Mouse (Mus musculus): ENCODE results near the gene Trap1. TPM values are rescaled to one million over a fixed set of nuclear protein-coding genes. Genes with fewer than 3 reads are reported as not detected.
"Not testable (repeated sequence)": the region's sequence is repeated elsewhere in the genome, so short reads cannot be mapped to it uniquely, and the experiment has no call there.

Gene Trap1
- polyA plus RNA-seq, 1 experiment from 2014 or later: 54.4 TPM

DNA sequence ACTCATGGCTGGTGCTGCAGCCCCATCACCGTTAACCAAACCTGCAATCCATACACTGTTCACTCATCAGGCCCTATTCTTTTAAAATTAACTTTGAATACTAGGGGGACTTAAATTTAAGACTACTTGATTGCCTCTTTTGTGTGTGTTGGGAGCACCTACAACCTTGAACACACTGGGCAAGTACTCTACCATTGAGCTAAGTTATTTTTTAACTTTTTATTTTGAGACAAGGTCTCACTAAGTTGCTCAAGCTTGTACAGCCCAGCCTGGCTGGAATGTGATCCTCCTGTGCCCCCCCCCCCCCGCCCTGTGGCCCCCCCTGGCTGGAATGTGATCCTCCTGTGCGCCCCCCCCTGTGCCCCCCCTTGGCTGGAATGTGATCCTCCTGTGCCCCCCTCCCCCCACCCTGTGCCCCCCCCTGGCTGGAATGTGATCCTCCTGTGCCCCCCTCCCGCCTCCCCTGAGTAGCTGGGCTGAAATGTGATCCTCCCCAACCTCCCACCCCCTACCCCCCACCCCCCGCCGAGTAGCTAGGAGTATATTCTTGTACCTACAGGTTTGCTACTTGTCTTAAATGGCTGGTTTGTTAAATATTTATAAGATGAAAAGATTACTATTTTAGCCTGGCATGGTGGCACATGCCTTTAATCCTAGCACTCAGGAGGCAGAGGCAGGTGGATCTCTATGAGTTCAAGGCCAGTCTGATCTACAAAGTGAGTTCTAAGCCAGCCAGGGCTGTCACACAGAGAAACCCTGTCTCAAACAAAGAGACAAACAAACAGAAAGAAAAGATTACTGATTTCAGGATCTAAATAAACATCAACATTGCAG, 46.0 kb downstream of the Trap1 start:
- WGBS: 76% methylated on average over 4 of the region's 6 CpGs
- H3K4me1 ChIP-seq (ENCODE audit: control insufficient read depth, insufficient read depth, low read depth, low read length): no peaks in the 10 kb centered on the region
- ATAC-seq: no peak

DNA sequence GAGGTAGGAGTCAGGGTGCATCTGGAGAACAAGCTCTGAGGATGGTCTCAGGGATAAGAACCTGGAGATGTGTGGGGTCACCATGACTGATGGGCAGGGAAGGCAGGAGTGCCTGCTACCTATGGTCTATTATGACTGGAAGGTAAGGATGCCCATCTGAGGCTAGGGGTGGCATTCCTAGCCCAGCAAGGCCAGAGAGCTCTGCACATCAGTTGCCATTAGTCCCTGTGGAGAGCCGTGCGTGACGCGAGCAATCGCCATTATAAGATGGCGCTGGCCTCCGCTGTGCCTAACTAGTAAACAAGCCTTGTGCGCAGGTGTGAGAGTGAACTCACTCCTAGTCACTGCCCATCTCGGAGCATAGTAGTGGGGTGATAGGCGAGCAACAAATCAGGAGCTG, 47.1 kb downstream of the Trap1 start:
- H3K4me2 ChIP-seq (ENCODE audit: low read length): no peak overlapping the region
- H3K9ac ChIP-seq (ENCODE audit: low read depth, low read length): no peak overlapping the region
- H3K27ac ChIP-seq (ENCODE audit: low read depth, low read length): no peak overlapping the region
- no peaks in the 10 kb centered on the region for H3K36me3 ChIP-seq (ENCODE audit: control insufficient read depth, insufficient read depth, low read length)
- no peak for ATAC-seq
- no peaks in the 10 kb centered on the region for H3K9me3 ChIP-seq (ENCODE audit: control insufficient read depth, low read length)
- no peak overlapping the region for H3K4me3 ChIP-seq (ENCODE audit: low read length)
- H3K4me1 ChIP-seq (ENCODE audit: control insufficient read depth, insufficient read depth, low read depth, low read length): no peaks in the 10 kb centered on the region
- 96% methylated on average over 10 of the region's 10 CpGs for WGBS
- H3K27me3 ChIP-seq (replicated peaks; ENCODE audit: control insufficient read depth, insufficient read depth, low read length): no peaks in the 10 kb centered on the region

More for the DNA sequence above, 46.0 kb downstream of the Trap1 start:
- H3K4me3 ChIP-seq (ENCODE audit: low read length): no peak overlapping the region
- no peak overlapping the region for H3K9ac ChIP-seq (ENCODE audit: low read depth, low read length)
- no peaks in the 10 kb centered on the region for H3K36me3 ChIP-seq (ENCODE audit: control insufficient read depth, insufficient read depth, low read length)
- H3K27ac ChIP-seq (ENCODE audit: low read depth, low read length): no peak overlapping the region
- H3K4me2 ChIP-seq (ENCODE audit: low read length): no peak overlapping the region
- no peaks in the 10 kb centered on the region for H3K27me3 ChIP-seq (replicated peaks; ENCODE audit: control insufficient read depth, insufficient read depth, low read length)
- no peaks in the 10 kb centered on the region for H3K9me3 ChIP-seq (ENCODE audit: control insufficient read depth, low read length)

DNA sequence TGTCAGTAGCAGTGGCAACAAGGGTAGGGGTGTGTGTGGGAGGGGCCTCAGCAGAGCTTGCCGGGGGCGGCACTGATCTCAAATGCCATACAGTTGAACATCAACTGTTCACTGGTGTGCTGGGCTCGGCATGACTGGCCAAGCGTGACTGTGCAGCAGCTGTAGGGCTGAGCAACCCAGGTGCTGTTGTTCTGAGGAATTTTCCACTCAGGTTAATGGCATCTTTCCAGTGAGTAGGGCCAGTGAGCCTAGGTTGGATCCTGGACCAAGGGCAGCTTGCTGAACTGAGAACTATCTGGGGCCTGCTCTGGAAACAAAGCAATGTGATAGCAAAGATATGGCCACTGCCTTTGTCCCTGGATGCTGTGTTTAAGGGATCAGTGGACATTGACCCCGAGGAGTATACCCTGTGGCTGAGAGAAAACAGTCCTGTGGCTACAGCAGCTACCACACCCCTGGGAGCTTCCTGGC, 48.2 kb downstream of the Trap1 start:
- no peaks in the 10 kb centered on the region for H3K4me1 ChIP-seq (ENCODE audit: control insufficient read depth, insufficient read depth, low read depth, low read length)
- H3K36me3 ChIP-seq (ENCODE audit: control insufficient read depth, insufficient read depth, low read length): no peaks in the 10 kb centered on the region
- no peaks in the 10 kb centered on the region for H3K27me3 ChIP-seq (replicated peaks; ENCODE audit: control insufficient read depth, insufficient read depth, low read length)
- H3K9ac ChIP-seq (ENCODE audit: low read depth, low read length): no peak overlapping the region
- no peak overlapping the region for H3K4me2 ChIP-seq (ENCODE audit: low read length)
- no peak for ATAC-seq
- H3K9me3 ChIP-seq (ENCODE audit: control insufficient read depth, low read length): no peaks in the 10 kb centered on the region
- 71% methylated on average over 5 of the region's 5 CpGs for WGBS
- no peak overlapping the region for H3K4me3 ChIP-seq (ENCODE audit: low read length)
- H3K27ac ChIP-seq (ENCODE audit: low read depth, low read length): no peak overlapping the region

DNA sequence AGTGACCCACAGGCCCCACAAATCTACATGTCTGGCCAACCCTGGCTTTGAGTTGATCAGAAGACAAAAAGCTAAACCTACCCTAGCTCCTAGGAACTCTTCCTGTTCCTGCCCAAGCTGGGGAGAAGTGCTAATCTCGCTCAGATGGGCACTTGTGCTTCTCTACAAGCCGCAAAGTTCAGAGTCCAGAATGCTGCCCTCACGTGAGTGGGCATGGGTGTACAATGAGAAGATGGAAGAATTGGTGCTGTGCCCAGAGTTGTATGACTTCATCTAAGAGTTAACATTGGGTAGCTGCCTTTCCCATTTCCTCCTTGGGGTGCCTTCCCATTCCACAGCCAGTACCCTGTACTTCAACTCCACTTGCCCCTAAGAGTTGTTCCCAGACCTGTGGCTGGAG, 50.4 kb downstream of the Trap1 start:
- H3K9ac ChIP-seq (ENCODE audit: low read depth, low read length): no peak overlapping the region
- H3K4me2 ChIP-seq (ENCODE audit: low read length): no peak overlapping the region
- no peak for ATAC-seq
- H3K9me3 ChIP-seq (ENCODE audit: control insufficient read depth, low read length): no peaks in the 10 kb centered on the region
- no peak overlapping the region for H3K27ac ChIP-seq (ENCODE audit: low read depth, low read length)
- H3K4me1 ChIP-seq (ENCODE audit: control insufficient read depth, insufficient read depth, low read depth, low read length): no peaks in the 10 kb centered on the region
- no peaks in the 10 kb centered on the region for H3K36me3 ChIP-seq (ENCODE audit: control insufficient read depth, insufficient read depth, low read length)
- H3K4me3 ChIP-seq (ENCODE audit: low read length): no peak overlapping the region
- H3K27me3 ChIP-seq (replicated peaks; ENCODE audit: control insufficient read depth, insufficient read depth, low read length): no peaks in the 10 kb centered on the region
- 85% methylated on average over 3 of the region's 3 CpGs for WGBS

DNA sequence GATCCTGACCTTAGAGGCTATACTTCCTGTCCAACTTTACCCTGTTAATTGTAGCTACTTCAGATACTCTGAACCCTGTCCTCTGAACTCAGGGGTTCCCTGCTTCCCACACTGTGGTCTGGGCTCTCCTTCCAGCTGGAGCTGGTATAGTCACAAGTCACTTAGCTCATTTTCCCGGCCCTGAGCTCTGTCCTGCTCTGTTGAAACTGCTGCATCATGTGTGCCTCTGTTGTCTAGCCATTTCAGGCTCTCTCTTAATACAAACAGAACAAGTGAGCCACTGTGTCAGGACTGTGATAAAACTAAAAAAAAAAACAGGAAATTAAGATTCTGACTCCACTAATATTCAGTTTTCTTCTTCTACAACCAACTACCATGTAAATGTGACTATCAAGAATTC, 51.0 kb downstream of the Trap1 start:
- Histone ChIP-seq H3K9me3 (ENCODE audit: control insufficient read depth, low read length) (peaks cover 3% of the 10 kb centered on the region; the same call in 1 of the 2 replicates), H3K4me1 (ENCODE audit: control insufficient read depth, insufficient read depth, low read depth, low read length) (no peaks in the 10 kb centered on the region), H3K27me3 (replicated peaks; ENCODE audit: control insufficient read depth, insufficient read depth, low read length) (no peaks in the 10 kb centered on the region), H3K4me3 (ENCODE audit: low read length) (no peak overlapping the region), H3K36me3 (ENCODE audit: control insufficient read depth, insufficient read depth, low read length) (no peaks in the 10 kb centered on the region), H3K4me2 (ENCODE audit: low read length) (no peak overlapping the region), H3K27ac (ENCODE audit: low read depth, low read length) (no peak overlapping the region), H3K9ac (ENCODE audit: low read depth, low read length) (no peak overlapping the region)
- ATAC-seq: no peak
- WGBS: 85% methylated on average over 1 of the region's 1 CpGs

DNA sequence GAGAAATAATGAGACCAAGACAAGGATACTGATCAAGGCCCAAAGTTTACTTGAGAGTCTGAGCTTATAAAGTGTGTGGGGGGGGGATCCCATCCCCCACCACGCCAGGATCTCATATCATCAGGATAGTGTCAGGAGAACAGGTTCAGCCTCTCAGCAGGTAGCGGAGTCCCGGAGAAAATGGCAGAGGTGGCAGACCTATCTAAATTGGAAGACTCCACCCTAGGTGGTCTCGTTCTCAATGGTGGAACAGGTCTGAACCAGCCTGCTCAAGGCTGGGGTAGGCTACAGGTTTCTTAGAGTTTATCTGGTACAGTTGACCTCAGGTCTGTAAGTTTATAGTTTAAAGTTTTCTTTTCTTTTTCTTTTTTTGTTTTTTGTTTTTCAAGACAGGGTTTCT, 54.9 kb downstream of the Trap1 start:
- no peak for ATAC-seq
- 75% methylated on average over 4 of the region's 4 CpGs for WGBS

DNA sequence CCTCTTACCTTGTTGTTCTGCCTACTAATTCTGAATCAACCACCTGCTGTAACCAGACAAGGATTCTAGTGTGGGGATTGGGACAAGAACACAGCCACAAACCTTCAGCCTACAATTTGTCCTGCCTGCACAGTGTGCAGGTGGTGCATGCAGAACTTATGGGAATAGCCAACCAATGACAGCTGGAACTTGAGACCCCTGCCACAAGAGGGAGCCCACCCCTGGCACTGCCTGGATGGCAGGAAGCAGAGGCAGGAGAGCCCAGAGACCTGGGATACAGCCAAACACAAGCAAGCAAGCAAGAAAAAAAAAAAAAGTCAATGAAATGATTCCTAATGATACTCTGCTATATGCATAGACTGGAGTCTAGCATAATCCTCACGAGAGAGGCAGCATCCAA, 56.4 kb downstream of the Trap1 start:
- WGBS: 78% methylated on average over 1 of the region's 1 CpGs
- H3K27me3 ChIP-seq (replicated peaks; ENCODE audit: control insufficient read depth, insufficient read depth, low read length): no peaks in the 10 kb centered on the region
- no peak overlapping the region for H3K9ac ChIP-seq (ENCODE audit: low read depth, low read length)
- H3K4me3 ChIP-seq (ENCODE audit: low read length): no peak overlapping the region
- peaks cover 4% of the 10 kb centered on the region; the same call in 1 of the 2 replicates for H3K9me3 ChIP-seq (ENCODE audit: control insufficient read depth, low read length)
- H3K4me1 ChIP-seq (ENCODE audit: control insufficient read depth, insufficient read depth, low read depth, low read length): no peaks in the 10 kb centered on the region
- H3K27ac ChIP-seq (ENCODE audit: low read depth, low read length): no peak overlapping the region
- no peak for ATAC-seq
- H3K4me2 ChIP-seq (ENCODE audit: low read length): no peak overlapping the region
- no peaks in the 10 kb centered on the region for H3K36me3 ChIP-seq (ENCODE audit: control insufficient read depth, insufficient read depth, low read length)

More for the DNA sequence above, 54.9 kb downstream of the Trap1 start:
- H3K4me2 ChIP-seq (ENCODE audit: low read length): no peak overlapping the region
- H3K4me1 ChIP-seq (ENCODE audit: control insufficient read depth, insufficient read depth, low read depth, low read length): no peaks in the 10 kb centered on the region
- no peak overlapping the region for H3K9ac ChIP-seq (ENCODE audit: low read depth, low read length)
- no peaks in the 10 kb centered on the region for H3K27me3 ChIP-seq (replicated peaks; ENCODE audit: control insufficient read depth, insufficient read depth, low read length)
- no peak overlapping the region for H3K27ac ChIP-seq (ENCODE audit: low read depth, low read length)
- no peaks in the 10 kb centered on the region for H3K36me3 ChIP-seq (ENCODE audit: control insufficient read depth, insufficient read depth, low read length)
- no peak overlapping the region for H3K4me3 ChIP-seq (ENCODE audit: low read length)
- H3K9me3 ChIP-seq (ENCODE audit: control insufficient read depth, low read length): peaks cover 4% of the 10 kb centered on the region; the same call in 1 of the 2 replicates

DNA sequence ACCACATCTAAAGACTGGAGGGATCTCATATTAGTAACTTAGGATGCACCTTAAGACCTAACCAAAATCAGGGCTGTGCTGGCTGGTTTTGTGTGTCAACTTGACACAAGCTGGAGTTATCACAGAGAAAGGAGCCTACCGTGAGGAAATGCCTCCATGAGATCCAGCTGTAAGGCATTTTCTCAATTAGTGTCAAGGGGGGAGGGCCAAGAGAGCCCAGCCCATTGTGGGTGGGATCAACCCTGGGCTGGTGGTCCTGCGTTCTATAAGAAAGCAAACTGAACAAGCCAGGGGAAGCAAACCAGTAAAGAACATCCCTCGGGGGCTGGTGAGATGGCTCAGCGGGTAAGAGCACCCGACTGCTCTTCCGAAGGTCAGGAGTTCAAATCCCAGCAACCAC, 60.2 kb downstream of the Trap1 start:
- not testable (repeated sequence) for H3K9me3 ChIP-seq (ENCODE audit: control insufficient read depth, low read length); H3K9ac ChIP-seq (ENCODE audit: low read depth, low read length); H3K27ac ChIP-seq (ENCODE audit: low read depth, low read length); H3K36me3 ChIP-seq (ENCODE audit: control insufficient read depth, insufficient read depth, low read length); ATAC-seq; H3K27me3 ChIP-seq (replicated peaks; ENCODE audit: control insufficient read depth, insufficient read depth, low read length); H3K4me1 ChIP-seq (ENCODE audit: control insufficient read depth, insufficient read depth, low read depth, low read length); H3K4me3 ChIP-seq (ENCODE audit: low read length); H3K4me2 ChIP-seq (ENCODE audit: low read length)
- WGBS: 88% methylated on average over 6 of the region's 6 CpGs

DNA sequence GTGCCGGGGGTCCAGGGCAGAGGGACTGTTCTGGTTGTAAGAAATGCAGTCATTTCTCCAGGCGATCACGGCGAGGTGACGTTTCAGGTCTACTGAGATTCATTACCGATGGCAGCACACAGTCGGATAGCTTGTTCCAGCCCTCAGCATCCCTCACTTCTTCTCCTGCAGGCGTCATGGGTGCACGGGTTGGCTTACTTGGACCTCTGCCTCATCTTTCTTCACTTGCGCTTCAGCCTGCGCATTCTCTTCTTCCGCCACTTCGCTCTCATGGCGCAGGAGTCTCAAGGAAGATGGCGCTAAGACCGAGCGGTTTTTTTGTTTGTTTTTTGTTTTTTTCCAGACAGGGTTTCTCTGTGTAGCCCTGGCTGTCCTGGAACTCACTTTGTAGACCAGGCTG, 60.8 kb downstream of the Trap1 start:
- not testable (repeated sequence) for H3K4me3 ChIP-seq (ENCODE audit: low read length); H3K4me2 ChIP-seq (ENCODE audit: low read length); H3K36me3 ChIP-seq (ENCODE audit: control insufficient read depth, insufficient read depth, low read length); H3K4me1 ChIP-seq (ENCODE audit: control insufficient read depth, insufficient read depth, low read depth, low read length); H3K27me3 ChIP-seq (replicated peaks; ENCODE audit: control insufficient read depth, insufficient read depth, low read length); H3K9ac ChIP-seq (ENCODE audit: low read depth, low read length); ATAC-seq; H3K27ac ChIP-seq (ENCODE audit: low read depth, low read length); H3K9me3 ChIP-seq (ENCODE audit: control insufficient read depth, low read length)
- 85% methylated on average over 17 of the region's 17 CpGs for WGBS
